ENCODE assay signal across 8 mouse cellular contexts in the genomic region with DNA sequence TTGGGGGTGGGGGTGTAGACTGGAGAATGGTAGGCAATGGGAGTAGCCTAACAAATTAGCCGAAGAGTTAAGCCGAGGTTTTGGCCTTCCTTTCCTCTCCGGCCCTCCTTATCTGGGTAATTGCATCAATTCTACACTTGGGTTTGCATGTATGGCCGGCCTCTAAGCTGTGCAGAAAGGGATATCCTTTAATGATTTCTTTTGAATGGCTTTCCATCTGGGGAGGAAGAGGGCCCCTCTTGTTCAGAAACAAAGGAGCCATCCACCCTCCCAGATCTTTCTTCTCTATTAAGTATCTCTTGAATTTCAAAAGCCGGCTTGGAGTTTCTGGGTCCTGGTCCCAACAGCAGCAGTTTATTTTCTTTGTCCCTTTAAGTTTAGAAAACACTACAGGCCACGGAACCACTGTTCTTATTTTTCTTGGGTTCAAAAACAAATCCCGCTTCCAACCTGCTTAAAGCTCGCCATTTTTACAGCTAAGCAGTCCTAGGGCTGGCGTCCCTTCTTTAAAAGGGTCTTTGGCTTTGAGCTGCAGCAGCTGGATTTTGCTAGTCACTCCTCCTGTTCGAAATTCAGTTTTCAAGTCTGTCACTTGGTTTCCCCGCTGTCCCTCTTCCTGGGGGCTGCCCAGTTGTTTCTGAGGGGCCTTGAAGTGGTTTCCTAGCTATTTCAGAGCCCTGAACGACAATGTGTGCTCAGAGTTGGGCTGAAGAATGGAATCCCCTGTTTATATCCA.
A peak's percentile ranks its signal among the peaks of the same experiment; 100 is the strongest.
DNase-seq lines count a peak whose midpoint lies in the region; ATAC-seq and TF ChIP-seq lines count a peak whose summit lies in the region.

No protein-coding gene starts in this region.

- H3K9ac ChIP-seq in kidney, embryonic 14.5 days (ENCODE audit: low read depth, low read length): peak overlapping the region; percentile 48; the same call in 1 of the 2 replicates
- H3K9ac ChIP-seq in intestine, embryonic 14.5 days (ENCODE audit: low read length): 0 out of 2 replicates have a peak overlapping the region, but pooled peaks have one; percentile 8
- 0 out of 2 replicates have a peak overlapping the region, but pooled peaks have one; percentile 42 for H3K9ac ChIP-seq in midbrain, postnatal 0 days (replicated peaks; ENCODE audit: low read length, poor library complexity, severe bottlenecking)

- no peaks in the 10 kb centered on the region for H3K36me3 ChIP-seq in kidney, embryonic 14.5 days (ENCODE audit: control insufficient read depth, insufficient read depth, low read length)
- no peaks in the 10 kb centered on the region for H3K36me3 ChIP-seq in embryonic facial prominence, embryonic 10.5 days (replicated peaks)
- H3K36me3 ChIP-seq in intestine, embryonic 14.5 days (ENCODE audit: control insufficient read depth, insufficient read depth, low read length): no peaks in the 10 kb centered on the region
- H3K36me3 ChIP-seq in midbrain, postnatal 0 days (ENCODE audit: insufficient read depth, low read length): no peaks in the 10 kb centered on the region

- WGBS in kidney, embryonic 14.5 days: 29% methylated on average over 12 of the region's 12 CpGs
- WGBS in embryonic facial prominence, embryonic 10.5 days: 23% methylated on average over 12 of the region's 12 CpGs
- 35% methylated on average over 12 of the region's 12 CpGs for WGBS in intestine, embryonic 14.5 days
- 18% methylated on average over 12 of the region's 12 CpGs for WGBS in midbrain, postnatal 0 days

- no peak for DNase-seq in kidney, adult 18-20 months
- DNase-seq in embryonic facial prominence, embryonic 10.5 days (ENCODE audit: low spot score): peak; percentile 44
- DNase-seq in intestine, embryonic 14.5 days (ENCODE audit: low spot score): no peak
- no peak for DNase-seq in midbrain, postnatal 0 days (ENCODE audit: low spot score)
- DNase-seq in yolk sac, embryonic 10.5 days (ENCODE audit: low spot score): no peak
- DNase-seq in layer of hippocampus, postnatal 25 days (ENCODE audit: extremely low spot score in 1 of 2, low spot score in 1 of 2): no peak
- no peak for DNase-seq in T-cell, adult 2 months (ENCODE audit: low spot score)

- peak overlapping the region; percentile 19; the same call in 1 of the 2 replicates for H3K27ac ChIP-seq in kidney, embryonic 14.5 days (ENCODE audit: low read depth, low read length)
- H3K27ac ChIP-seq in embryonic facial prominence, embryonic 10.5 days (replicated peaks): peak overlapping the region; percentile 88
- peak overlapping the region; percentile 86 for H3K27ac ChIP-seq in intestine, embryonic 14.5 days (ENCODE audit: low read depth)
- peak overlapping the region; percentile 69 for H3K27ac ChIP-seq in midbrain, postnatal 0 days (ENCODE audit: low read depth, low read length)

- no peaks in the 10 kb centered on the region for H3K27me3 ChIP-seq in kidney, embryonic 14.5 days (ENCODE audit: control insufficient read depth, insufficient read depth, low read length)
- peaks cover 29% of the 10 kb centered on the region for H3K27me3 ChIP-seq in embryonic facial prominence, embryonic 10.5 days (replicated peaks; ENCODE audit: low read depth, poor library complexity, severe bottlenecking)
- H3K27me3 ChIP-seq in intestine, embryonic 14.5 days (replicated peaks; ENCODE audit: control insufficient read depth, insufficient read depth, low read length): no peaks in the 10 kb centered on the region
- no peaks in the 10 kb centered on the region for H3K27me3 ChIP-seq in midbrain, postnatal 0 days (ENCODE audit: insufficient read depth, low read length)

- no peak for ATAC-seq in kidney, embryonic 14.5 days (ENCODE audit: low FRiP score, low TSS enrichment)
- 0 out of 2 replicates have a peak, but pooled peaks have one; percentile 2 for ATAC-seq in intestine, embryonic 14.5 days (replicated peaks; ENCODE audit: low FRiP score, low TSS enrichment, low read depth)
- no peak; the same call in 1 of the 2 replicates for ATAC-seq in midbrain, postnatal 0 days (ENCODE audit: low FRiP score)

- peaks cover 11% of the 10 kb centered on the region; the same call in 1 of the 2 replicates for H3K4me1 ChIP-seq in kidney, embryonic 14.5 days (ENCODE audit: control insufficient read depth, insufficient read depth, low read length)
- peaks cover 35% of the 10 kb centered on the region for H3K4me1 ChIP-seq in embryonic facial prominence, embryonic 10.5 days
- H3K4me1 ChIP-seq in intestine, embryonic 14.5 days (replicated peaks; ENCODE audit: control insufficient read depth, insufficient read depth, low read length): peaks cover 16% of the 10 kb centered on the region
- H3K4me1 ChIP-seq in midbrain, postnatal 0 days (ENCODE audit: insufficient read depth, low read length): no peaks in the 10 kb centered on the region; the same call in 1 of the 2 replicates

- TF ChIP-seq CTCF in midbrain, postnatal 0 days (IDR thresholded peaks at IDR 0.05): no peak

- peak overlapping the region; percentile 18 for H3K4me3 ChIP-seq in kidney, embryonic 14.5 days (ENCODE audit: low read length)
- H3K4me3 ChIP-seq in embryonic facial prominence, embryonic 10.5 days: peak overlapping the region; percentile 46
- no peak overlapping the region for H3K4me3 ChIP-seq in intestine, embryonic 14.5 days (ENCODE audit: low read depth, low read length)
- H3K4me3 ChIP-seq in midbrain, postnatal 0 days (ENCODE audit: low read depth, low read length): peak overlapping the region; percentile 5; the same call in 1 of the 2 replicates

- H3K9me3 ChIP-seq in kidney, embryonic 14.5 days (ENCODE audit: control insufficient read depth, low read length): no peaks in the 10 kb centered on the region
- H3K9me3 ChIP-seq in embryonic facial prominence, embryonic 10.5 days: no peaks in the 10 kb centered on the region
- no peaks in the 10 kb centered on the region for H3K9me3 ChIP-seq in intestine, embryonic 14.5 days (ENCODE audit: control insufficient read depth, low read length)
- no peaks in the 10 kb centered on the region for H3K9me3 ChIP-seq in midbrain, postnatal 0 days (ENCODE audit: low read length)

- H3K4me2 ChIP-seq in kidney, embryonic 14.5 days (replicated peaks; ENCODE audit: low read depth, low read length): peak overlapping the region; percentile 47; the same call in 1 of the 2 replicates
- H3K4me2 ChIP-seq in intestine, embryonic 14.5 days (ENCODE audit: low read length): peak overlapping the region; percentile 49
- peak overlapping the region; percentile 49 for H3K4me2 ChIP-seq in midbrain, postnatal 0 days (ENCODE audit: low read depth, low read length, poor library complexity, severe bottlenecking)

Comparison
In these comparisons a context has a peak if more than half of its experiments do, and no peak if none do; other contexts are left out.
1. H3K27ac ChIP-seq: peak in every context shown above with its lines; median percentile 88 in embryonic facial prominence, embryonic 10.5 days; 86 in intestine, embryonic 14.5 days; 69 in midbrain, postnatal 0 days; 19 in kidney, embryonic 14.5 days.